Mouse (Mus musculus) embryo, embryonic 11.5 days (tissue): ENCODE data around the gene Krtap4-8.
"Not testable (repeated sequence)": the region's sequence is repeated elsewhere in the genome, so short reads cannot be mapped to it uniquely, and the experiment has no call there.

ENCODE experiments used
- DNase-seq: peaks from one replicate; pipeline ENCODE4 v3.0.0-alpha.2; 2012; ENCODE audit warnings: low read depth, low spot score

Krtap4-8 gene

GRCm38 (mm10) chr11:99780604-99781003 lies at the start of gene Krtap4-8:
TSS of gene Krtap4-8 (minus strand) at chr11:99780704.
- no peak for DNase-seq

- DNase-seq, result not testable (repeated sequence)
Observed at GRCm38 (mm10) chr11:99815566-99815965, 35.1 kb upstream of the Krtap4-8 start, which contains the start of gene Gm11564. TSS of gene Gm11564 (minus strand) at chr11:99815666.

- not testable (repeated sequence) for DNase-seq
Observed at GRCm38 (mm10) chr11:99809792-99810191, 29.3 kb upstream of the Krtap4-8 start, which contains the start of gene Krtap4-13. TSS of gene Krtap4-13 (minus strand) at chr11:99809892.

- DNase-seq, result not testable (repeated sequence)
Observed at GRCm38 (mm10) chr11:99804346-99804745, 23.8 kb upstream of the Krtap4-8 start, which contains the start of gene Gm11554. TSS of gene Gm11554 (minus strand) at chr11:99804446.

GRCm38 (mm10) chr11:99798832-99799231 lies 18.3 kb upstream of the Krtap4-8 start, which contains the start of gene Gm11569:
TSS of gene Gm11569 (minus strand) at chr11:99798932.
- DNase-seq, result not testable (repeated sequence)

GRCm38 (mm10) chr11:99793367-99793766 lies 12.9 kb upstream of the Krtap4-8 start, which contains the start of gene Gm11596:
TSS of gene Gm11596 (minus strand) at chr11:99793467.
- DNase-seq, result no peak

- not testable (repeated sequence) for DNase-seq
Observed at GRCm38 (mm10) chr11:99784900-99785299, 4.4 kb upstream of the Krtap4-8 start, which contains the start of gene Krtap4-9. TSS of gene Krtap4-9 (plus strand) at chr11:99785200.

GRCm38 (mm10) chr11:99778401-99778800 lies 2.1 kb downstream of the Krtap4-8 start:
- no peak for DNase-seq

- DNase-seq, result not testable (repeated sequence)
Observed at GRCm38 (mm10) chr11:99772813-99773212, 7.7 kb downstream of the Krtap4-8 start, which contains the start of gene Gm11595. TSS of gene Gm11595 (minus strand) at chr11:99772913.

GRCm38 (mm10) chr11:99768410-99768809 lies 12.1 kb downstream of the Krtap4-8 start:
- no peak for DNase-seq

GRCm38 (mm10) chr11:99758877-99759276 lies 21.6 kb downstream of the Krtap4-8 start:
- DNase-seq, result no peak

- DNase-seq, result no peak
Observed at GRCm38 (mm10) chr11:99743985-99744384, 36.5 kb downstream of the Krtap4-8 start.

- DNase-seq, result no peak
Observed at GRCm38 (mm10) chr11:99734190-99734589, 46.3 kb downstream of the Krtap4-8 start, which contains the start of gene Gm14180. TSS of gene Gm14180 (minus strand) at chr11:99734290.
